Mouse (Mus musculus): ENCODE results near the gene Mrpl54. TPM values are rescaled to one million over a fixed set of nuclear protein-coding genes. Genes with fewer than 3 reads are reported as not detected.
A peak's percentile ranks its signal among the peaks of the same experiment; 100 is the strongest.

Gene Mrpl54
- polyA plus RNA-seq, 1 experiment from 2014 or later = 121 TPM

- H3K4me1 ChIP-seq (ENCODE audit: control insufficient read depth, insufficient read depth, low read length) = peaks cover 16% of the 10 kb centered on the region; the same call in 1 of the 2 replicates
- DNase-seq = peak; percentile 46
- peak overlapping the region; percentile 23; the same call in 1 of the 2 replicates for H3K9ac ChIP-seq (replicated peaks; ENCODE audit: low read length)
- H3K36me3 ChIP-seq (ENCODE audit: control insufficient read depth, insufficient read depth, low read length) = peaks cover 26% of the 10 kb centered on the region
- H3K4me2 ChIP-seq (ENCODE audit: low read length) = no peak overlapping the region
- H3K27me3 ChIP-seq (ENCODE audit: control insufficient read depth, insufficient read depth, low read length) = peaks cover 18% of the 10 kb centered on the region
- 46% methylated on average over 21 of the region's 21 CpGs for WGBS
- H3K9me3 ChIP-seq (ENCODE audit: control insufficient read depth, low read length) = no peaks in the 10 kb centered on the region; the same call in 1 of the 2 replicates
- no peak overlapping the region for H3K4me3 ChIP-seq (replicated peaks; ENCODE audit: low read depth, low read length)
- H3K27ac ChIP-seq (replicated peaks; ENCODE audit: low read depth, low read length) = no peak overlapping the region
- no peak for ATAC-seq (ENCODE audit: low FRiP score, low TSS enrichment)
Measured at GRCm38 (mm10) chr10:81259225-81259884, 7.4 kb downstream of the Mrpl54 start.

GRCm38 (mm10) chr10:81257158-81258039 is 9.3 kb downstream of the Mrpl54 start:
- WGBS = 1% methylated on average over 62 of the region's 62 CpGs
- Histone ChIP-seq H3K9ac (replicated peaks; ENCODE audit: low read length) (peak overlapping the region; percentile 54), H3K27me3 (ENCODE audit: control insufficient read depth, insufficient read depth, low read length) (peaks cover 24% of the 10 kb centered on the region), H3K4me2 (ENCODE audit: low read length) (peak overlapping the region; percentile 73), H3K9me3 (ENCODE audit: control insufficient read depth, low read length) (no peaks in the 10 kb centered on the region; the same call in 1 of the 2 replicates), H3K27ac (replicated peaks; ENCODE audit: low read depth, low read length) (no peak overlapping the region), H3K4me1 (ENCODE audit: control insufficient read depth, insufficient read depth, low read length) (peaks cover 25% of the 10 kb centered on the region), H3K4me3 (replicated peaks; ENCODE audit: low read depth, low read length) (peak overlapping the region; percentile 43), H3K36me3 (ENCODE audit: control insufficient read depth, insufficient read depth, low read length) (peaks cover 7% of the 10 kb centered on the region; the same call in 1 of the 2 replicates)
- DNase-seq (peak; percentile 60), ATAC-seq (ENCODE audit: low FRiP score, low TSS enrichment) (no peak)

GRCm38 (mm10) chr10:81254886-81255285 is 11.8 kb downstream of the Mrpl54 start:
- Histone ChIP-seq H3K4me1 (ENCODE audit: control insufficient read depth, insufficient read depth, low read length) (peaks cover 24% of the 10 kb centered on the region), H3K4me2 (ENCODE audit: low read length) (no peak overlapping the region), H3K27ac (replicated peaks; ENCODE audit: low read depth, low read length) (no peak overlapping the region), H3K36me3 (ENCODE audit: control insufficient read depth, insufficient read depth, low read length) (0 out of 2 replicates have a peak, but pooled peaks cover 2% of the 10 kb centered on the region), H3K9me3 (ENCODE audit: control insufficient read depth, low read length) (no peaks in the 10 kb centered on the region), H3K9ac (replicated peaks; ENCODE audit: low read length) (no peak overlapping the region), H3K27me3 (ENCODE audit: control insufficient read depth, insufficient read depth, low read length) (peaks cover 40% of the 10 kb centered on the region), H3K4me3 (replicated peaks; ENCODE audit: low read depth, low read length) (no peak overlapping the region)
- ATAC-seq (ENCODE audit: low FRiP score, low TSS enrichment) (no peak), DNase-seq (no peak)
- WGBS = 68% methylated on average over 1 of the region's 1 CpGs

GRCm38 (mm10) chr10:81252424-81253419 is 14.0 kb downstream of the Mrpl54 start, which contains the start of gene Matk:
Gene Matk (plus strand): TSS chr10:81252935.
- peak within 1 kb of the TSS; percentile 51 for H3K4me2 ChIP-seq (ENCODE audit: low read length)
- H3K9ac ChIP-seq (replicated peaks; ENCODE audit: low read length) = peak within 1 kb of the TSS; percentile 13
- no peaks in the 10 kb centered on the region for H3K9me3 ChIP-seq (ENCODE audit: control insufficient read depth, low read length)
- peaks cover 15% of the 10 kb centered on the region for H3K4me1 ChIP-seq (ENCODE audit: control insufficient read depth, insufficient read depth, low read length)
- peaks cover 30% of the 10 kb centered on the region for H3K27me3 ChIP-seq (ENCODE audit: control insufficient read depth, insufficient read depth, low read length)
- 8% methylated on average over 44 of the region's 44 CpGs for WGBS
- peak within 1 kb of the TSS; percentile 17 for H3K4me3 ChIP-seq (replicated peaks; ENCODE audit: low read depth, low read length)
- ATAC-seq (ENCODE audit: low FRiP score, low TSS enrichment) = peak; percentile 72
- H3K36me3 ChIP-seq (ENCODE audit: control insufficient read depth, insufficient read depth, low read length) = 0 out of 2 replicates have a peak, but pooled peaks cover 7% of the 10 kb centered on the region
- H3K27ac ChIP-seq (replicated peaks; ENCODE audit: low read depth, low read length) = no peak within 1 kb of the TSS
- peak; percentile 86 for DNase-seq

GRCm38 (mm10) chr10:81249442-81249841 is 17.3 kb downstream of the Mrpl54 start:
- no peak overlapping the region for H3K4me2 ChIP-seq (ENCODE audit: low read length)
- H3K4me3 ChIP-seq (replicated peaks; ENCODE audit: low read depth, low read length) = no peak overlapping the region
- 89% methylated on average over 8 of the region's 8 CpGs for WGBS
- 0 out of 2 replicates have a peak, but pooled peaks cover 16% of the 10 kb centered on the region for H3K36me3 ChIP-seq (ENCODE audit: control insufficient read depth, insufficient read depth, low read length)
- peaks cover 9% of the 10 kb centered on the region; the same call in 1 of the 2 replicates for H3K4me1 ChIP-seq (ENCODE audit: control insufficient read depth, insufficient read depth, low read length)
- DNase-seq (no peak), ATAC-seq (ENCODE audit: low FRiP score, low TSS enrichment) (no peak)
- no peaks in the 10 kb centered on the region for H3K9me3 ChIP-seq (ENCODE audit: control insufficient read depth, low read length)
- H3K27ac ChIP-seq (replicated peaks; ENCODE audit: low read depth, low read length) = no peak overlapping the region
- peaks cover 22% of the 10 kb centered on the region for H3K27me3 ChIP-seq (ENCODE audit: control insufficient read depth, insufficient read depth, low read length)
- no peak overlapping the region for H3K9ac ChIP-seq (replicated peaks; ENCODE audit: low read length)

- Histone ChIP-seq H3K4me2 (ENCODE audit: low read length) (no peak overlapping the region), H3K9me3 (ENCODE audit: control insufficient read depth, low read length) (no peaks in the 10 kb centered on the region), H3K9ac (replicated peaks; ENCODE audit: low read length) (no peak overlapping the region), H3K27me3 (ENCODE audit: control insufficient read depth, insufficient read depth, low read length) (peaks cover 18% of the 10 kb centered on the region), H3K4me3 (replicated peaks; ENCODE audit: low read depth, low read length) (no peak overlapping the region), H3K27ac (replicated peaks; ENCODE audit: low read depth, low read length) (no peak overlapping the region), H3K4me1 (ENCODE audit: control insufficient read depth, insufficient read depth, low read length) (peaks cover 3% of the 10 kb centered on the region; the same call in 1 of the 2 replicates), H3K36me3 (ENCODE audit: control insufficient read depth, insufficient read depth, low read length) (0 out of 2 replicates have a peak, but pooled peaks cover 16% of the 10 kb centered on the region)
- no peak for ATAC-seq (ENCODE audit: low FRiP score, low TSS enrichment)
- DNase-seq = no peak
- 88% methylated on average over 2 of the region's 2 CpGs for WGBS
Measured at GRCm38 (mm10) chr10:81247804-81248203, 18.9 kb downstream of the Mrpl54 start.

GRCm38 (mm10) chr10:81245166-81245565 is 21.6 kb downstream of the Mrpl54 start:
- WGBS = 93% methylated on average over 6 of the region's 6 CpGs
- Histone ChIP-seq H3K4me2 (ENCODE audit: low read length) (no peak overlapping the region), H3K9me3 (ENCODE audit: control insufficient read depth, low read length) (no peaks in the 10 kb centered on the region), H3K9ac (replicated peaks; ENCODE audit: low read length) (no peak overlapping the region), H3K4me1 (ENCODE audit: control insufficient read depth, insufficient read depth, low read length) (no peaks in the 10 kb centered on the region), H3K27me3 (ENCODE audit: control insufficient read depth, insufficient read depth, low read length) (peaks cover 4% of the 10 kb centered on the region; the same call in 1 of the 2 replicates), H3K36me3 (ENCODE audit: control insufficient read depth, insufficient read depth, low read length) (0 out of 2 replicates have a peak, but pooled peaks cover 16% of the 10 kb centered on the region), H3K27ac (replicated peaks; ENCODE audit: low read depth, low read length) (no peak overlapping the region), H3K4me3 (replicated peaks; ENCODE audit: low read depth, low read length) (no peak overlapping the region)
- DNase-seq (no peak), ATAC-seq (ENCODE audit: low FRiP score, low TSS enrichment) (no peak)
